Mouse (Mus musculus) heart, postnatal 0 days (tissue): ENCODE data around the gene Trim10.

ENCODE experiments used
- CTCF ChIP-seq: IDR thresholded peaks from 2 replicates; pipeline ENCODE4 v1.5.1; 2016; ENCODE audit warnings: antibody characterized with exemption, control low read depth, low read depth
- EP300 ChIP-seq: IDR thresholded peaks from 2 replicates; pipeline ENCODE4 v1.6.1; 2016; ENCODE audit warnings: antibody characterized with exemption, low read depth

DNA sequence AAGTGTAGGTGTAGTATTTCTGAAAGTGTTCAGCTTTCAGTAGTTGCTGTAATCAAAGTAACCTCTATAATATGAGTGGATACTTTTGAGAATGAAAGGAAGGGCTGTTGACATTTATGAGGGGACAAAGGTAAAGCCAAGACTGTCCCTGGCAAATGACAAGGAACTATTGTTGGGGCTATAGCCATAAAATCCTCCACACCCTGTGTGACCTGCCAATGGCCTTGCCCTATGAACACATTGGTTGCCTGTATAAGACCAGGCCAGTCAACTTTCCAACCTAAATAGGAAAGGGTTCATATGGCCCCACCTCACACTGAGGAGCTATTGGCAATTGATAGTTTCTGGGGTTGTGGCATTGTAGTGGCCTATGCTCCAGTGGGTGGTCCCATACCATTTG is 27.7 kb downstream of the Trim10 start:
- TF ChIP-seq EP300 = no peak
- no peak for TF ChIP-seq CTCF
